Mouse (Mus musculus) limb, embryonic 10.5 days (tissue): Measurements from ENCODE around the gene Ddx10. TPM values are rescaled to one million over a fixed set of nuclear protein-coding genes. Genes with fewer than 3 reads are reported as not detected.
"Not testable (repeated sequence)": the region's sequence is repeated elsewhere in the genome, so short reads cannot be mapped to it uniquely, and the experiment has no call there.

Source experiments
- DNase-seq: peaks from one replicate; pipeline ENCODE4 v3.0.0-alpha.2; 2017; ENCODE audit warnings: low spot score
- H3K27ac ChIP-seq: fragments of 300-500 bp; sonication (generic); 2 replicates; pipeline ENCODE4 v1.5.1; 2016; ENCODE audit warnings: mild to moderate bottlenecking
- H3K27me3 ChIP-seq: fragments of 300-500 bp; sonication (generic); 2 replicates; pipeline ENCODE4 v1.6.1; 2016; ENCODE audit warnings: low read depth, mild to moderate bottlenecking; ENCODE audit not compliant: poor library complexity, severe bottlenecking
- H3K36me3 ChIP-seq: fragments of 300-500 bp; sonication (generic); 2 replicates; pipeline ENCODE4 v1.6.1; 2016; ENCODE audit warnings: mild to moderate bottlenecking, moderate library complexity
- H3K4me1 ChIP-seq: fragments of 300-500 bp; sonication (generic); 2 replicates; pipeline ENCODE4 v1.6.1; 2016
- H3K4me3 ChIP-seq: fragments of 300-500 bp; sonication (generic); 2 replicates; pipeline ENCODE4 v1.5.1; 2016; ENCODE audit warnings: mild to moderate bottlenecking, moderate library complexity
- H3K9me3 ChIP-seq: fragments of 300-500 bp; sonication (generic); replicated peaks from 2 replicates; pipeline ENCODE4 v1.6.1; 2016; ENCODE audit warnings: mild to moderate bottlenecking
- WGBS: fragments of 180-500 bp; shearing (Covaris S2); methylation state at CpG from one replicate; pipeline ENCODE4 v1.1.7; 2016; 5-methylcytosine and 5-hydroxymethylcytosine counted together
- polyA plus RNA-seq: library from polyadenylated mRNA; unstranded; fragments of >200 nt; fragmentation: Nextera tagmentation; extraction: Ambion mirVana; gene quantifications from 2 replicates; pipeline ENCODE4 v1.2.1, GENCODE M21; 2016

The Ddx10 gene
- polyA plus RNA-seq, 1 experiment from 2014 or later: 29.2 TPM

DNA sequence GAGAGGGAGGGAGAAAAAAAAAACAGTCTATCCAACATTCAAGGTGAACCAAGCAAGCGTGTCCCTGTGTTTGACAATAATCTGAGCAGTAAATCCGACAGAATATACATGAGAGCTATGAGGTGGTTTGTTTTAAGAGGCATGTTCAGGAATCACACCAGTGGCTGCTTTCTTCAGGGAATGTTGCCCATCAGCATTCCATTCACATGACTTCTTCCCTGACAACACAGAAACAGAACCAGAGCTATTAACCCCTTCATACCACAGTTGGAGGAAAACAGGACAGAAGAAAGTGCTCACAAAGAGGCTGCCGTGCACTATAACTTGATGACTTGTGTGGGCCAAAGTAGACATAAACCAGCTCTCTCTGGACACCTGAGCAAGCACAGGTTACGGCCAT is 16.5 kb upstream of the Ddx10 start:
- Histone ChIP-seq H3K9me3 (no peaks in the 10 kb centered on the region), H3K36me3 (no peaks in the 10 kb centered on the region), H3K27me3 (no peaks in the 10 kb centered on the region), H3K4me1 (no peaks in the 10 kb centered on the region), H3K4me3 (no peak overlapping the region), H3K27ac (no peak overlapping the region)
- no peak for DNase-seq
- 81% methylated on average over 4 of the region's 4 CpGs for WGBS

DNA sequence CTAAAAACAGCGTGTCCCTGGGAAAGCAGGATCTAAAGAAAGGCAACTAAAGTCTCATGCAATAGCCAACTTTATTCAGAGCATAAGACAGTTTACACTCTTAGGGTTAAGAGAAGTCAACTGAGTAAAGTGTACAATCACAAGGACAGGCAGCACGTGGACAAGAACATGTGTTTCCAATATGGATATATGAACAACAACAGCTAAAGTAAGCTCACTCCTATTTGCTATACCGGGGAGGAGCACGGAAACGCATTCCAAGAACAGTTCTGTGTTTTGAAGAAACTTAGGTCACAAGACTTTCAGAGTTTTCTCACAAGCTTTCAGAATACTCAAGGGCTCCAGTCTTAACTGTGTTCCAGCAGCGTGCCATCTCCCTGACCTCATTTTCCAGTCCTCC is 10.3 kb upstream of the Ddx10 start:
- no peak for DNase-seq
- Histone ChIP-seq H3K9me3 (no peaks in the 10 kb centered on the region), H3K27me3 (no peaks in the 10 kb centered on the region), H3K4me3 (no peak overlapping the region), H3K36me3 (no peaks in the 10 kb centered on the region), H3K27ac (0 out of 2 replicates have a peak overlapping the region, but pooled peaks have one; percentile 46), H3K4me1 (peaks cover 11% of the 10 kb centered on the region)
- WGBS: 31% methylated on average over 6 of the region's 6 CpGs

DNA sequence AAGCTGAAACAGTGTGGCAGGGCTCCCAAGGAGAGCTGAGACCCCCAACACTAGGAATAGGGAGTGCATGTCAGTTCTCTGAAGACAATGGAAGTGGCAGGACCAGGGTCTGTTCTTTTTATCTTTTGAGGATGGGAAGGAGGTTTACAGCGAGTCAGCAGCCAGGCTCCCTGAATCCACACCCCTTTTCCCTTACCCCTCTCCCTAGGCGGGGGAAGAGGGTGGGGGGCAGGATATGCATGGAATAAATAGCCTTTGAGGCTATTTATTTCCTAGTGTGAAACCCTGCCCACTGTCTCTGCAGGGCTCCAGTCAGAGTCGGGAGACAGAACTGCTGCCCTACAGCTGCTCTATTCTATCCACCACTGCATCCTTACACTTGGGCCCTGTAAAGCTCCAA is 9.9 kb upstream of the Ddx10 start:
- H3K4me3 ChIP-seq: no peak overlapping the region
- no peaks in the 10 kb centered on the region for H3K9me3 ChIP-seq
- H3K36me3 ChIP-seq: no peaks in the 10 kb centered on the region
- 4% methylated on average over 3 of the region's 3 CpGs for WGBS
- H3K4me1 ChIP-seq: peaks cover 11% of the 10 kb centered on the region
- H3K27ac ChIP-seq: peak overlapping the region; percentile 46
- no peaks in the 10 kb centered on the region for H3K27me3 ChIP-seq
- no peak for DNase-seq

DNA sequence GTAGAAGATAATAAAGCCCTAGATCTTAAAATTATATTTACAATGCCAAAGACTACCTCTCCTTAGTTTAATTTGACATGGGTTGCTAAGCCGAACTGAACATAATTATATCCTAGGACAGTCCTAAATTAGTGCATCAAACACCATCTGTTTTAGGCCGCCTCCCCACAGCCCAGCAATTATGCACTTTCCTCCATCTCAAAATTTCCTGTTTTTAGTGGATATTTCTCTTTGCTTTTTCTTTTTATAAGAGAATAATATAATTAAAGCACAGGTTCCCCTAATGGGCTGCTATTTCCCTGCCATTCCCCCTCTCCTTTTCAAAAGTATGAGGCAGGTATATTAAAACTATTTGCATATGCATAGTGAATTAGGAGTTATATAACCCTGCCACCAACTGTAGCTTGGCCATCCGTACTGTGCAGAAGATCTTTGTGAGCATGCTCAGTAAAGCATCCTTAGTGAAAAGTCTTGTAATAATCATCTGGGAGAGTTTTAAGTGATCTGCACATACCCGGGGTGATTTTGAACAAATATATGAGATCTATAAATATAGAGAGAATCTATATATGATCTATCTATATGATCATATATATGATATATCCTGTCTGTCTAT is 8.9 kb upstream of the Ddx10 start:
- H3K9me3 ChIP-seq: no peaks in the 10 kb centered on the region
- no peak for DNase-seq
- WGBS: 79% methylated on average over 4 of the region's 4 CpGs
- H3K4me1 ChIP-seq: peaks cover 11% of the 10 kb centered on the region
- H3K27me3 ChIP-seq: no peaks in the 10 kb centered on the region
- H3K27ac ChIP-seq: no peak overlapping the region
- H3K4me3 ChIP-seq: no peak overlapping the region
- no peaks in the 10 kb centered on the region for H3K36me3 ChIP-seq

DNA sequence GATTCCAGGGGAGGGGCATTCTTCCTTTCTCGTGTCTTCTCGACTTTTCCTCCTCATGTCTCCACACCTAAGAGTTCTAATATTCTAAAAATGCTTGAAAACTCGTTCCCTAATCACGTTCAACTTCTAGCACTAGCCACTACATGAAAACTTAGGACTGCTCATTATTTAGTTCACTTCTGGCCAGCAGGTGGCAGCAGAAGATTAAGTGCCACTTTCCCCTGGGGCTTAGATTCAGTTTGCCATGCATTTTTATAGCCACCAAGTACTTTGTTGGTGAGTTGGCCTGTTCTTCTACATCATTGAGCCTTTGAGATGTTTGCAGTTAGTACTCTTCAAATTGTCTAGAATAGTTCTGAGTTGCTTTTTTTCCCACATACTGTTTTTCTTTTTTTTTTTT is 6.5 kb upstream of the Ddx10 start:
- Histone ChIP-seq H3K27me3 (no peaks in the 10 kb centered on the region), H3K27ac (no peak overlapping the region), H3K9me3 (no peaks in the 10 kb centered on the region), H3K4me3 (no peak overlapping the region), H3K4me1 (peaks cover 11% of the 10 kb centered on the region), H3K36me3 (no peaks in the 10 kb centered on the region)
- DNase-seq: peak; percentile 79
- WGBS: 11% methylated on average over 4 of the region's 4 CpGs

DNA sequence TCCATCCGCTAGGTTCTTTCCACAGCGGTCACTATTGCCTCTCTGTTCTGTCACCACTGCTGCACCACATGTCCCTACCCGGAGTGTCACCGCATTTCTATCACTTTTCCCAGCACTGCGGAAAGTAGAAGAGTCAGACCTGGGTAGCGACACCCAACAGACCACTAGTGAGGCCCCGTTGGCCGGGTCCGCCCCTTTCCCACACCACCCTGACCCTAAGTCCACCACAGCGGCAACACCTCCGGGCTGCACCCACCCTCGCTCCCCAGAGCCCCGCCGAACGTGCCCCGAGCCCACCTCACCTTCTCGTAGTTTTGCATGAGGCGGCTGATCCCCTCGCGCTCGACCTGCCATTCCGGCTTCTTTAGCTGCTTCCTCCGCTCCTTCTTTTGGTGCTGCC is 337 bp downstream of the Ddx10 start:
- peak overlapping the region; percentile 91 for H3K4me3 ChIP-seq
- H3K4me1 ChIP-seq: peaks cover 14% of the 10 kb centered on the region
- H3K36me3 ChIP-seq: no peaks in the 10 kb centered on the region; the same call in 1 of the 2 replicates
- peak overlapping the region; percentile 77 for H3K27ac ChIP-seq
- no peaks in the 10 kb centered on the region for H3K27me3 ChIP-seq
- under 1% methylated on average over 23 of the region's 23 CpGs for WGBS
- DNase-seq: no peak
- H3K9me3 ChIP-seq: no peaks in the 10 kb centered on the region

DNA sequence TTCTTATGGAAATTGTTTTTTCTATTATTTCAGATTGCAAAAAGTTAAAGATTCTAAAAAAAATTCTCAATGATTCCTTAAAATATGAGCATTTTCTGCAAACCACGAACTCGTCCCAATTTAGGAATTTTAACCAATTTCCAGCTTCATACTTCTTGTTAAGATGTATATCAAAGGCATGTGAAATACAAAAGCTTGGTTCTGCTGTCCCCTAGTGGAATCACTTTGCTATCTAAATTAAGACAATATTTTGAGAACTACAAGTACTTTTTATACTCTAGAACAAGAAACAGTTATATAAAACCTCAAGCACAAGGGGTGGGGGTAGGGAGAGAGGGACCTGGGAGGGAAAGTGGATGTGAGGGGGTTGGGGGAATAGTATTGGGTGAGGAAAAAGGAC is 29.7 kb downstream of the Ddx10 start:
- Histone ChIP-seq H3K27ac (no peak overlapping the region), H3K27me3 (no peaks in the 10 kb centered on the region), H3K4me1 (no peaks in the 10 kb centered on the region), H3K4me3 (no peak overlapping the region), H3K9me3 (no peaks in the 10 kb centered on the region), H3K36me3 (peaks cover 13% of the 10 kb centered on the region)
- 90% methylated on average over 2 of the region's 2 CpGs for WGBS
- no peak for DNase-seq

DNA sequence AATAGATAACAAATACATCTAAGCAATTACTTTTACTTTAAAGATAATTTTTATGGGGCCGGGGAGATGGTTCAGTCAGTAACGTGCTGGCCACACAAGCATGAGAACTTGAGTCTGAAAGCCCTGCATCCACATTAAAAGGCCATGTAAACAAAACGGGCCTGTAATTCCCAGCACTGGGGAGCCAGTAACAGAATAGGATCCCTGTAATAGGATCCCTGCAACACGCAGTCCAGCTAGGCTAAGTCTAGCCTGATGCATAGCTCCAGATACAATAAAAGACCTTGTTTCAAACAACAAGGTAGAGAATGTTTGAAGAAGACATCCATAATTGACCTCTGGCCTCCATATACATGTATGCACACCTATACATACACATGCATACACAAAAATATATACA is 39.6 kb downstream of the Ddx10 start:
- Histone ChIP-seq H3K36me3 (peaks cover 18% of the 10 kb centered on the region), H3K4me1 (no peaks in the 10 kb centered on the region), H3K27ac (no peak overlapping the region), H3K9me3 (no peaks in the 10 kb centered on the region), H3K27me3 (no peaks in the 10 kb centered on the region), H3K4me3 (no peak overlapping the region)
- 76% methylated on average over 4 of the region's 4 CpGs for WGBS
- DNase-seq: no peak

DNA sequence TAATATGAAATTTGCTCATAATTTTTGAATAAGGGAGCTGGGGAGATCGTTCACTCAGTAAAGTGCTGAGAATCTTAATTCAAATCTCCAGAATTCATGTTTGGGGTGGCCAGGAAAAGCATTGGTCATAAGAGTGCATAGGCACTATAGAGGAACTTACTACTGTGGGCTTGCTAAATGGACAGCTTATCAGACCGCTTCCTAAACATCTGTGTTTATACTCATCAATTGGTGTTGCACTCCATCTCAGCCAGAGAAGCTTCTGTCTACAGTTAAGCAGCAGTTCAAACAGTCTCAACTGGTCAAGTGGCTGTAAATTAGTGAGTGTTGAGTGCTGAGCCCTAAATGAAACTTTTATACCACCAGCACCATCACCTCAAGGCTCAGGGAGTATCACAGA is 73.3 kb downstream of the Ddx10 start:
- 86% methylated on average over 2 of the region's 2 CpGs for WGBS

DNA sequence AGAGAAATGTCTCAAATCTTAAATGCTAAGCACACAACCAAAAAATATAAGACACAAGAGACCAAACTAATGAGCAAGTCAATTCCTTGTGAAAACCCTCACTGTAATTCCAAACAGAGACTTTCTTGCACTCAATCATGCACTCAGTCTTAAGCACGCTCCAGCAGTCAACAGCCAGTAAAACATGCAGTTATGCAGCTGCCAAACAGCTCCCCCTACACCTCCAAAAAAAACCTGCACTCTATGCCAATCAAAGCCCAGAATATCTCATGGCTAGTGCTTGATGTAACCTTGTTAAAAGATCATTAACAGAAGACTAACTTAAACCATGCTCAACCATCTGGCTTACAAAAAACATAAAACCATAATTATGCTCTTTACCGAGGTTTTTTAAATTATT is 74.6 kb downstream of the Ddx10 start:
- 56% methylated on average over 2 of the region's 2 CpGs for WGBS
- H3K27me3 ChIP-seq: no peaks in the 10 kb centered on the region
- no peaks in the 10 kb centered on the region for H3K4me1 ChIP-seq
- H3K4me3 ChIP-seq: no peak overlapping the region
- no peak overlapping the region for H3K27ac ChIP-seq
- no peaks in the 10 kb centered on the region for H3K9me3 ChIP-seq
- DNase-seq: peak; percentile 41
- H3K36me3 ChIP-seq: no peaks in the 10 kb centered on the region

More for the DNA sequence above, 73.3 kb downstream of the Ddx10 start:
- H3K9me3 ChIP-seq: no peaks in the 10 kb centered on the region
- no peak overlapping the region for H3K4me3 ChIP-seq
- no peaks in the 10 kb centered on the region for H3K27me3 ChIP-seq
- peaks cover 5% of the 10 kb centered on the region for H3K4me1 ChIP-seq
- no peak overlapping the region for H3K27ac ChIP-seq
- DNase-seq: no peak
- H3K36me3 ChIP-seq: no peaks in the 10 kb centered on the region

DNA sequence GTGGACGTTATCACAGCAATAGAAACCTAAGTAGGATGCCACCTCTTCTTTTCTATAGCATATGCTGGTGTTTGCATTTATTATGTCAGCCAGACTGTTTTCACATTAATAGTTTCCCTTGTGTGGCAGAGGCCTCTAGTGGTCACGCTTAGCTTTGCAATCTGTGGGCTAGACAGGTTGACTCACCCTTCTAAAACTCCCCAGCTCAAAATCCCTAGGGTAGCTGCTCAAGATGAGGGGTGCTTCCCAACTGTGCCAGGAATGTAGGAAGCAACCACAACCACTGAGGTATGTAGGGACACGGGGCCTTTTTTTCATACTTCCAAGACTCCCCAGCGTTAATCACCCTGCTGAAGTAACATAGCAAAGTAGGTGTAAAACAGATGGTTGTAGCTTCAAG is 103.6 kb downstream of the Ddx10 start:
- H3K27ac ChIP-seq: no peak overlapping the region
- 40% methylated on average over 4 of the region's 4 CpGs for WGBS
- peaks cover 5% of the 10 kb centered on the region; the same call in 1 of the 2 replicates for H3K36me3 ChIP-seq
- no peaks in the 10 kb centered on the region for H3K4me1 ChIP-seq
- no peak overlapping the region for H3K4me3 ChIP-seq
- no peaks in the 10 kb centered on the region for H3K27me3 ChIP-seq
- H3K9me3 ChIP-seq: no peaks in the 10 kb centered on the region
- peak; percentile 32 for DNase-seq

DNA sequence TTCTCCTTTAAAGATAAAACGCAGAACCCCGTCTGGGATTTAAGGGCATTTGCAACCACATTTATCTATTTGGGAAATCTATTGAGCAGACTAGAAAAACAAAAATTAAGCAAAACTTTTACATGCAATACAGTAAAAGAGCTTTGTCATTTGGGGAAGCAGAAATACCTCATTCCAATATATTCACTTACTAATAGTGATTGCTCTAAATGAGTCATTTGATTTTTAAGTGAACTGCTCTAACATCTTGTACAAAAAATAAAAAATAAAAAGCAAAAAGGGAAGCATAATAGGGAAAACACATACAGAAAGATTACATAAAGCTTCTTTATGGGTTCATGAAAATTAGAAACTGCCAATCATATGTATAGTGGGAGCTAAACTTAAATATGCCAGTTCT is 104.3 kb downstream of the Ddx10 start:
- H3K27ac ChIP-seq: no peak overlapping the region
- 92% methylated on average over 2 of the region's 2 CpGs for whole genome bisulfite sequencing
- DNase-seq: no peak

DNA sequence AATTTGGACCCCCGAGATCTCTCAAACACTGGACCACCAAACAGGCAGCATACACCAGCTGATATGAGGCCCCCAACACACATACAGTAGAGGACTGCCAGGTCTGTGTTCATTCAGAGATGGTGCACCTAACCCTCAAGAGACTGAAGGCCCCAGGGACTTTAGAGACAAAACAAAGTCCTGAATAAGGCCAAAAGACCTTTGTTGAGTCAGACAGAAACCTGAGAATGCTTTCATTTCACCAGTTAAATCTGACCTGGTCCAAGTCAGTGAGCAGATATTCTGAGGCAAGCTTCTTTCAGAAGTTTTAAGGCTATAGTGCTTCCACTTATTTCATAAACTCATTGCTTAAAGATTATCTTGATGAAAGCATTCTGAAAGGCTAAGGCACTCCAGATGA is 105.4 kb downstream of the Ddx10 start:
- DNase-seq, H3K9me3 ChIP-seq, H3K4me3 ChIP-seq, H3K27me3 ChIP-seq, H3K27ac ChIP-seq, H3K36me3 ChIP-seq, H3K4me1 ChIP-seq: not testable (repeated sequence)
- 94% methylated on average over 1 of the region's 1 CpGs for WGBS

More for the DNA sequence above, 104.3 kb downstream of the Ddx10 start:
- Histone ChIP-seq H3K27me3 (no peaks in the 10 kb centered on the region), H3K36me3 (0 out of 2 replicates have a peak, but pooled peaks cover under 1% of the 10 kb centered on the region), H3K9me3 (no peaks in the 10 kb centered on the region), H3K4me1 (no peaks in the 10 kb centered on the region), H3K4me3 (no peak overlapping the region)

DNA sequence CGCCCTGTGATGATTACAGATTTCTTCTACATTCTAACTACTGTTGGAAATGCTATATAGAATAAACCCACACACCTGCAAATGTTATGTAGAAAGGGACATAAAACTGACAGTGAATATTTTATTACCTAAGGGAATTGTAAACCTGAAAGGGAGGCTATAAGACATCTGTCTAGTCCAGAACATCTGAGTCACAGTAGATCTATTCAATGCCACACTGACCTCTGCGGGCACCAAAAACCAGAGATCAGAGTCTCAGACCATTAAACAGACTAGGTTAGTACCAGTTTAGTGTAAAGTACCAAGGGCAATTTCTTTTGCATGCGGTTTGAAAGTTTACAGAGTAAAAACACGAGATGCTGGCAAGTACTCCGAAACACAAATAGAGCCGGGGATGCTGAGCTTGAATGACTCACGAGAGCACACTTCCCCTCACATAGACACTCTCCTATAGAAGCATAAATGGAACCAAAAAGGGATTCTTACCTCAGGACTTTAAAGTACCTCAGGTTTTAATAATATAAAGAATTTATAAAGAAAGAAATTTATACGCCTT is 107.2 kb downstream of the Ddx10 start:
- Histone ChIP-seq H3K36me3 (no peaks in the 10 kb centered on the region), H3K9me3 (no peaks in the 10 kb centered on the region)
- WGBS: 91% methylated on average over 8 of the region's 8 CpGs

More for the DNA sequence above, 107.2 kb downstream of the Ddx10 start:
- Histone ChIP-seq H3K4me1 (no peaks in the 10 kb centered on the region), H3K4me3 (no peak overlapping the region), H3K27me3 (no peaks in the 10 kb centered on the region), H3K27ac (no peak overlapping the region)
- no peak for DNase-seq
